Mouse (Mus musculus) stomach, embryonic 16.5 days (tissue): ENCODE results near the gene Eea1. TPM values are rescaled to one million over a fixed set of nuclear protein-coding genes. Genes with fewer than 3 reads are reported as not detected.

Experiments used
- ATAC-seq: fragments of 200-750 bp; cut with Nextera tagmentation; 2 replicates; pipeline ENCODE4 v1.8.0; 2017; ENCODE audit warnings: moderate number of reproducible peaks, moderate TSS enrichment; ENCODE audit not compliant: insufficient read depth, low FRiP score
- H3K27ac ChIP-seq: fragments of 300-500 bp; sonication (generic); 2 replicates; pipeline ENCODE4 v1.5.1; 2014; ENCODE audit warnings: low read length
- H3K27me3 ChIP-seq: fragments of 300-500 bp; sonication (generic); 2 replicates; pipeline ENCODE4 v1.6.1; 2014; ENCODE audit warnings: low read length, control low read depth, mixed read lengths; ENCODE audit not compliant: control insufficient read depth, insufficient read depth
- H3K36me3 ChIP-seq: fragments of 300-500 bp; sonication (generic); 2 replicates; pipeline ENCODE4 v1.6.1; 2014; ENCODE audit warnings: low read length; ENCODE audit not compliant: control insufficient read depth, insufficient read depth
- H3K4me1 ChIP-seq: fragments of 300-500 bp; sonication (generic); 2 replicates; pipeline ENCODE4 v1.6.1; 2014; ENCODE audit warnings: low read length, control low read depth, mixed read lengths; ENCODE audit not compliant: control insufficient read depth, insufficient read depth
- H3K4me2 ChIP-seq: fragments of 300-500 bp; sonication (generic); 2 replicates; pipeline ENCODE4 v1.6.1; 2014; ENCODE audit warnings: low read depth, low read length, mixed read lengths
- H3K4me3 ChIP-seq: fragments of 300-500 bp; sonication (generic); replicated peaks from 2 replicates; pipeline ENCODE4 v1.5.1; 2014; ENCODE audit warnings: mild to moderate bottlenecking, low read length
- H3K9ac ChIP-seq: fragments of 300-500 bp; sonication (generic); 2 replicates; pipeline ENCODE4 v1.6.1; 2014; ENCODE audit warnings: low read length
- H3K9me3 ChIP-seq: fragments of 300-500 bp; sonication (generic); replicated peaks from 2 replicates; pipeline ENCODE4 v1.6.1; 2016; ENCODE audit warnings: low read length, control low read depth; ENCODE audit not compliant: control insufficient read depth
- WGBS: fragments of 180-500 bp; shearing (Covaris S2); extraction: QIAGEN DNeasy Blood & Tissue Kit; methylation state at CpG from one replicate; pipeline ENCODE4 v1.1.7; 2014; 5-methylcytosine and 5-hydroxymethylcytosine counted together
- polyA plus RNA-seq: library from polyadenylated mRNA; unstranded; fragments of >200 nt; fragmentation: Nextera tagmentation; extraction: Ambion mirVana; gene quantifications from 2 replicates; pipeline ENCODE4 v1.2.1, GENCODE M21; 2015

Eea1 gene
- polyA plus RNA-seq, 1 experiment from 2014 or later: 18.1 TPM

- no peak overlapping the region for H3K4me3 ChIP-seq
- 0 out of 2 replicates have a peak, but pooled peaks cover 2% of the 10 kb centered on the region for H3K9me3 ChIP-seq
- H3K4me1 ChIP-seq: peaks cover 9% of the 10 kb centered on the region
- no peak overlapping the region for H3K9ac ChIP-seq
- WGBS: 60% methylated on average over 1 of the region's 1 CpGs
- no peaks in the 10 kb centered on the region for H3K27me3 ChIP-seq
- no peak overlapping the region for H3K27ac ChIP-seq
- H3K36me3 ChIP-seq: no peaks in the 10 kb centered on the region
- no peak overlapping the region for H3K4me2 ChIP-seq
- no peak for ATAC-seq
Observed at GRCm38 (mm10) chr10:95945086-95945485, 4.6 kb downstream of the Eea1 start.

- no peaks in the 10 kb centered on the region for H3K4me1 ChIP-seq
- 0 out of 2 replicates have a peak, but pooled peaks cover 2% of the 10 kb centered on the region for H3K9me3 ChIP-seq
- no peaks in the 10 kb centered on the region for H3K36me3 ChIP-seq
- H3K4me3 ChIP-seq: no peak overlapping the region
- no peak for ATAC-seq
- H3K9ac ChIP-seq: no peak overlapping the region
- H3K4me2 ChIP-seq: no peak overlapping the region
- no peak overlapping the region for H3K27ac ChIP-seq
- H3K27me3 ChIP-seq: no peaks in the 10 kb centered on the region
- WGBS: 93% methylated on average over 3 of the region's 3 CpGs
Observed at GRCm38 (mm10) chr10:95949410-95949809, 9.0 kb downstream of the Eea1 start.

GRCm38 (mm10) chr10:95950194-95950593 is 9.7 kb downstream of the Eea1 start:
- Histone ChIP-seq H3K27ac (no peak overlapping the region), H3K9ac (no peak overlapping the region)
- ATAC-seq: no peak

GRCm38 (mm10) chr10:95950797-95951196 is 10.3 kb downstream of the Eea1 start:
- Histone ChIP-seq H3K27me3 (no peaks in the 10 kb centered on the region), H3K36me3 (no peaks in the 10 kb centered on the region), H3K4me1 (no peaks in the 10 kb centered on the region), H3K4me3 (no peak overlapping the region), H3K9me3 (no peaks in the 10 kb centered on the region), H3K9ac (no peak overlapping the region), H3K27ac (no peak overlapping the region), H3K4me2 (no peak overlapping the region)
- no peak for ATAC-seq
- WGBS: 84% methylated on average over 4 of the region's 4 CpGs

More at GRCm38 (mm10) chr10:95950194-95950593, 9.7 kb downstream of the Eea1 start:
- H3K4me2 ChIP-seq: no peak overlapping the region
- H3K4me1 ChIP-seq: no peaks in the 10 kb centered on the region
- 0 out of 2 replicates have a peak, but pooled peaks cover 2% of the 10 kb centered on the region for H3K9me3 ChIP-seq
- WGBS: 70% methylated on average over 5 of the region's 5 CpGs
- H3K36me3 ChIP-seq: no peaks in the 10 kb centered on the region
- H3K27me3 ChIP-seq: no peaks in the 10 kb centered on the region
- no peak overlapping the region for H3K4me3 ChIP-seq

GRCm38 (mm10) chr10:95951346-95951745 is 10.9 kb downstream of the Eea1 start:
- no peaks in the 10 kb centered on the region for H3K27me3 ChIP-seq

GRCm38 (mm10) chr10:95956629-95957028 is 16.2 kb downstream of the Eea1 start:
- ATAC-seq: no peak
- no peak overlapping the region for H3K9ac ChIP-seq
- H3K9me3 ChIP-seq: no peaks in the 10 kb centered on the region
- no peaks in the 10 kb centered on the region for H3K4me1 ChIP-seq
- 89% methylated on average over 2 of the region's 2 CpGs for WGBS
- no peaks in the 10 kb centered on the region for H3K36me3 ChIP-seq
- no peak overlapping the region for H3K27ac ChIP-seq
- no peak overlapping the region for H3K4me3 ChIP-seq
- no peaks in the 10 kb centered on the region for H3K27me3 ChIP-seq
- no peak overlapping the region for H3K4me2 ChIP-seq

More at GRCm38 (mm10) chr10:95951346-95951745, 10.9 kb downstream of the Eea1 start:
- Histone ChIP-seq H3K4me2 (no peak overlapping the region), H3K9me3 (no peaks in the 10 kb centered on the region), H3K9ac (no peak overlapping the region), H3K27ac (no peak overlapping the region), H3K36me3 (no peaks in the 10 kb centered on the region), H3K4me3 (no peak overlapping the region), H3K4me1 (no peaks in the 10 kb centered on the region)
- no peak for ATAC-seq
- 89% methylated on average over 2 of the region's 2 CpGs for WGBS

- H3K36me3 ChIP-seq: no peaks in the 10 kb centered on the region
- no peak overlapping the region for H3K4me2 ChIP-seq
- no peaks in the 10 kb centered on the region for H3K27me3 ChIP-seq
- H3K9me3 ChIP-seq: no peaks in the 10 kb centered on the region
- no peak overlapping the region for H3K27ac ChIP-seq
- no peaks in the 10 kb centered on the region for H3K4me1 ChIP-seq
- 77% methylated on average over 1 of the region's 1 CpGs for WGBS
- H3K4me3 ChIP-seq: no peak overlapping the region
- no peak for ATAC-seq
- H3K9ac ChIP-seq: no peak overlapping the region
Observed at GRCm38 (mm10) chr10:95957574-95957973, 17.1 kb downstream of the Eea1 start.

- H3K27me3 ChIP-seq: no peaks in the 10 kb centered on the region
- no peak overlapping the region for H3K27ac ChIP-seq
- ATAC-seq: no peak
- no peaks in the 10 kb centered on the region for H3K36me3 ChIP-seq
- no peak overlapping the region for H3K4me2 ChIP-seq
- 86% methylated on average over 1 of the region's 1 CpGs for WGBS
- no peaks in the 10 kb centered on the region for H3K9me3 ChIP-seq
- no peaks in the 10 kb centered on the region for H3K4me1 ChIP-seq
- no peak overlapping the region for H3K9ac ChIP-seq
- H3K4me3 ChIP-seq: no peak overlapping the region
Observed at GRCm38 (mm10) chr10:95964679-95965078, 24.2 kb downstream of the Eea1 start.

- H3K27me3 ChIP-seq: no peaks in the 10 kb centered on the region
- H3K36me3 ChIP-seq: no peaks in the 10 kb centered on the region
- no peak overlapping the region for H3K9ac ChIP-seq
- no peak overlapping the region for H3K27ac ChIP-seq
- H3K4me3 ChIP-seq: no peak overlapping the region
- no peaks in the 10 kb centered on the region for H3K4me1 ChIP-seq
- WGBS: 83% methylated on average over 1 of the region's 1 CpGs
- no peaks in the 10 kb centered on the region for H3K9me3 ChIP-seq
- no peak for ATAC-seq
- no peak overlapping the region for H3K4me2 ChIP-seq
Observed at GRCm38 (mm10) chr10:95969694-95970093, 29.2 kb downstream of the Eea1 start.
